Mouse (Mus musculus) liver, adult 2 months (tissue): ENCODE measurements around the gene Nyap1.

Experiments
- CTCF ChIP-seq: fragments of 200-500 bp; IDR thresholded peaks from 2 replicates; pipeline ENCODE4 v1.5.1; 2011; ENCODE audit warnings: low read depth, low read length, control low read depth
- POLR2A ChIP-seq: fragments of 200-500 bp; IDR thresholded peaks from 2 replicates; pipeline ENCODE4 v1.6.1; 2011; ENCODE audit warnings: low read length, control low read depth; ENCODE audit not compliant: insufficient read depth; ENCODE audit errors: extremely low read depth

- no peak for TF ChIP-seq POLR2A
- TF ChIP-seq CTCF, result no peak
These were observed 41.6 kb downstream of the Nyap1 start for GRCm38 (mm10) chr5:137699850-137700249.
